Mouse (Mus musculus) MEL (cell line): ENCODE results near the gene Hsp90b1.

ENCODE experiments used
- CTCF ChIP-seq, 3 experiments: IDR thresholded peaks in 2 of 3; conservative IDR thresholded peaks in 1 of 3; 2 replicates each; pipeline ENCODE4 v1.5.1; 2011 to 2012; ENCODE audit warnings: low read length in 3 of 3, low read depth in 2 of 3, mild to moderate bottlenecking in 2 of 3, improper control_type of control experiment in 1 of 3, inconsistent platforms in 1 of 3, mixed read lengths in 1 of 3, moderate library complexity in 1 of 3; ENCODE audit not compliant: control insufficient read depth in 1 of 3, insufficient read depth in 1 of 3, poor library complexity in 1 of 3, severe bottlenecking in 1 of 3
- ETS1 ChIP-seq: IDR thresholded peaks from 2 replicates; pipeline ENCODE4 v1.6.1; 2012; ENCODE audit warnings: low read depth, mild to moderate bottlenecking, inconsistent platforms, low read length, improper control_type of control experiment, moderate library complexity
- GABPA ChIP-seq: IDR thresholded peaks from 2 replicates; pipeline ENCODE4 v1.6.1; 2012; ENCODE audit warnings: low read depth, mild to moderate bottlenecking, inconsistent platforms, low read length, improper control_type of control experiment, moderate library complexity
- GATA1 ChIP-seq: IDR thresholded peaks from 2 replicates; pipeline ENCODE4 v1.6.1; 2011; ENCODE audit warnings: low read depth, low read length, improper control_type of control experiment
- MAZ ChIP-seq: IDR thresholded peaks from 2 replicates; pipeline ENCODE4 v1.6.1; 2012; ENCODE audit warnings: low read depth, mild to moderate bottlenecking, inconsistent platforms, low read length, improper control_type of control experiment
- POLR2A ChIP-seq, 2 experiments: IDR thresholded peaks; 2 replicates each; pipeline ENCODE4 v1.6.1; 2011 to 2012; ENCODE audit warnings: low read length in 2 of 2, mild to moderate bottlenecking in 2 of 2, control low read depth in 1 of 2, improper control_type of control experiment in 1 of 2, low read depth in 1 of 2, moderate library complexity in 1 of 2; ENCODE audit not compliant: control insufficient read depth in 1 of 2, insufficient read depth in 1 of 2, poor library complexity in 1 of 2
- POLR2AphosphoS2 ChIP-seq: IDR thresholded peaks from 2 replicates; pipeline ENCODE4 v1.6.1; 2011; ENCODE audit warnings: low read length, improper control_type of control experiment
- POLR2AphosphoS5 ChIP-seq: IDR thresholded peaks from 2 replicates; pipeline ENCODE4 v1.6.1; 2012; ENCODE audit warnings: low read depth, borderline replicate concordance, mild to moderate bottlenecking, inconsistent platforms, low read length, moderate library complexity, mixed read lengths
- USF1 ChIP-seq: IDR thresholded peaks from 2 replicates; pipeline ENCODE4 v1.6.1; 2014; ENCODE audit warnings: low read depth, mild to moderate bottlenecking, inconsistent platforms, low read length, improper control_type of control experiment, moderate library complexity

- TF ChIP-seq USF1 (no peak), CTCF (IDR thresholded peaks at IDR 0.05 in 2 of 3, conservative IDR thresholded peaks at IDR 0.05 in 1 of 3; ENCODE audit: control insufficient read depth in 1 of 3, insufficient read depth in 1 of 3, low read depth in 2 of 3, low read length in 3 of 3, poor library complexity in 1 of 3, severe bottlenecking in 1 of 3) (no peak), GATA1 (no peak), MAZ (no peak), POLR2AphosphoS2 (no peak), POLR2A (IDR thresholded peaks at IDR 0.05; ENCODE audit: control insufficient read depth in 1 of 2, insufficient read depth in 1 of 2, low read depth in 1 of 2, low read length in 2 of 2, poor library complexity in 1 of 2) (no peak), ETS1 (no peak), POLR2AphosphoS5 (no peak), GABPA (no peak)
These were observed 1.2 kb downstream of the Hsp90b1 start for GRCm38 (mm10) chr10:86704141-86704540.
